Mouse (Mus musculus) hindbrain, embryonic 14.5 days (tissue): ENCODE results near the gene Abhd10. TPM values are rescaled to one million over a fixed set of nuclear protein-coding genes. Genes with fewer than 3 reads are reported as not detected.

Experiments used
- ATAC-seq: fragments of 200-750 bp; cut with Nextera tagmentation; 2 replicates; pipeline ENCODE4 v1.8.0; 2017; ENCODE audit warnings: moderate number of reproducible peaks, mild to moderate bottlenecking, moderate TSS enrichment, moderate library complexity; ENCODE audit not compliant: low FRiP score
- DNase-seq: peaks from one replicate; pipeline ENCODE4 v3.0.0-alpha.2; 2015; ENCODE audit warnings: low spot score
- H3K27ac ChIP-seq: fragments of 300-500 bp; sonication (generic); 2 replicates; pipeline ENCODE4 v1.5.1; 2014; ENCODE audit warnings: mild to moderate bottlenecking, moderate library complexity
- H3K27me3 ChIP-seq: fragments of 300-500 bp; sonication (generic); 2 replicates; pipeline ENCODE4 v1.6.1; 2014; ENCODE audit warnings: mild to moderate bottlenecking, low read length, mixed read lengths; ENCODE audit not compliant: control insufficient read depth, insufficient read depth
- H3K36me3 ChIP-seq: fragments of 300-500 bp; sonication (generic); replicated peaks from 2 replicates; pipeline ENCODE4 v1.6.1; 2014; ENCODE audit not compliant: control insufficient read depth, insufficient read depth
- H3K4me1 ChIP-seq: fragments of 300-500 bp; sonication (generic); replicated peaks from 2 replicates; pipeline ENCODE4 v1.6.1; 2014; ENCODE audit warnings: antibody characterized with exemption, low read length, mixed read lengths; ENCODE audit not compliant: control insufficient read depth, insufficient read depth
- H3K4me2 ChIP-seq: fragments of 300-500 bp; sonication (generic); replicated peaks from 2 replicates; pipeline ENCODE4 v1.6.1; 2014; ENCODE audit warnings: mild to moderate bottlenecking, moderate library complexity
- H3K4me3 ChIP-seq: fragments of 300-500 bp; sonication (generic); replicated peaks from 2 replicates; pipeline ENCODE4 v1.5.1; 2014; ENCODE audit warnings: mild to moderate bottlenecking, low read length
- H3K9ac ChIP-seq: fragments of 300-500 bp; sonication (generic); 2 replicates; pipeline ENCODE4 v1.6.1; 2014
- H3K9me3 ChIP-seq: fragments of 300-500 bp; sonication (generic); 2 replicates; pipeline ENCODE4 v1.6.1; 2016; ENCODE audit warnings: low read length; ENCODE audit not compliant: control insufficient read depth
- WGBS: fragments of 180-500 bp; shearing (Covaris S2); extraction: QIAGEN DNeasy Blood & Tissue Kit; methylation state at CpG from one replicate; pipeline ENCODE4 v1.1.7; 2014; 5-methylcytosine and 5-hydroxymethylcytosine counted together
- polyA plus RNA-seq: library from polyadenylated mRNA; unstranded; fragments of >200 nt; fragmentation: Nextera tagmentation; extraction: Ambion mirVana; gene quantifications from 2 replicates; pipeline ENCODE4 v1.2.1, GENCODE M21; 2014

Gene Abhd10
- polyA plus RNA-seq, 1 experiment from 2014 or later, result 34.7 TPM

GRCm38 (mm10) chr16:45767434-45767833 lies 24.7 kb upstream of the Abhd10 start:
- Histone ChIP-seq H3K27me3 (no peaks in the 10 kb centered on the region), H3K9ac (no peak overlapping the region), H3K4me2 (no peak overlapping the region), H3K9me3 (no peaks in the 10 kb centered on the region), H3K36me3 (peaks cover 7% of the 10 kb centered on the region), H3K27ac (no peak overlapping the region), H3K4me3 (no peak overlapping the region), H3K4me1 (no peaks in the 10 kb centered on the region)
- 54% methylated on average over 4 of the region's 4 CpGs for WGBS
- no peak for DNase-seq
- ATAC-seq, result no peak

- no peaks in the 10 kb centered on the region for H3K4me1 ChIP-seq
- DNase-seq (no peak), ATAC-seq (no peak)
- H3K4me3 ChIP-seq, result no peak overlapping the region
- H3K27me3 ChIP-seq, result no peaks in the 10 kb centered on the region
- no peak overlapping the region for H3K9ac ChIP-seq
- no peak overlapping the region for H3K27ac ChIP-seq
- H3K4me2 ChIP-seq, result no peak overlapping the region
- no peaks in the 10 kb centered on the region for H3K9me3 ChIP-seq
- no peaks in the 10 kb centered on the region for H3K36me3 ChIP-seq
- 90% methylated on average over 7 of the region's 7 CpGs for WGBS
Measured at GRCm38 (mm10) chr16:45765801-45766494, 23.2 kb upstream of the Abhd10 start.

- no peak overlapping the region for H3K9ac ChIP-seq
- H3K4me1 ChIP-seq, result no peaks in the 10 kb centered on the region
- no peak overlapping the region for H3K27ac ChIP-seq
- H3K27me3 ChIP-seq, result no peaks in the 10 kb centered on the region
- H3K4me3 ChIP-seq, result no peak overlapping the region
- H3K9me3 ChIP-seq, result no peaks in the 10 kb centered on the region
- H3K4me2 ChIP-seq, result no peak overlapping the region
- DNase-seq, result no peak
- 91% methylated on average over 3 of the region's 3 CpGs for WGBS
- no peak for ATAC-seq
- H3K36me3 ChIP-seq, result no peaks in the 10 kb centered on the region
Measured at GRCm38 (mm10) chr16:45765102-45765501, 22.3 kb upstream of the Abhd10 start.

- Histone ChIP-seq H3K27me3 (no peaks in the 10 kb centered on the region), H3K36me3 (no peaks in the 10 kb centered on the region), H3K4me1 (no peaks in the 10 kb centered on the region), H3K4me3 (no peak overlapping the region), H3K4me2 (no peak overlapping the region), H3K9ac (no peak overlapping the region), H3K27ac (no peak overlapping the region), H3K9me3 (no peaks in the 10 kb centered on the region)
- ATAC-seq (no peak), DNase-seq (no peak)
- 82% methylated on average over 13 of the region's 13 CpGs for WGBS
Measured at GRCm38 (mm10) chr16:45762859-45763505, 20.2 kb upstream of the Abhd10 start.

GRCm38 (mm10) chr16:45761425-45761824 lies 18.7 kb upstream of the Abhd10 start:
- no peak overlapping the region for H3K4me2 ChIP-seq
- WGBS, result 87% methylated on average over 1 of the region's 1 CpGs
- H3K36me3 ChIP-seq, result no peaks in the 10 kb centered on the region
- ATAC-seq (no peak), DNase-seq (no peak)
- no peaks in the 10 kb centered on the region for H3K4me1 ChIP-seq
- no peak overlapping the region for H3K4me3 ChIP-seq
- no peak overlapping the region for H3K9ac ChIP-seq
- H3K27ac ChIP-seq, result no peak overlapping the region
- H3K27me3 ChIP-seq, result no peaks in the 10 kb centered on the region
- no peaks in the 10 kb centered on the region for H3K9me3 ChIP-seq

- no peaks in the 10 kb centered on the region for H3K9me3 ChIP-seq
- H3K4me3 ChIP-seq, result no peak overlapping the region
- H3K27ac ChIP-seq, result no peak overlapping the region
- H3K27me3 ChIP-seq, result no peaks in the 10 kb centered on the region
- no peak overlapping the region for H3K9ac ChIP-seq
- H3K4me2 ChIP-seq, result no peak overlapping the region
- no peak for ATAC-seq
- 89% methylated on average over 9 of the region's 9 CpGs for WGBS
- no peak for DNase-seq
- H3K36me3 ChIP-seq, result no peaks in the 10 kb centered on the region
- no peaks in the 10 kb centered on the region for H3K4me1 ChIP-seq
Measured at GRCm38 (mm10) chr16:45758726-45759269, 16.0 kb upstream of the Abhd10 start.

GRCm38 (mm10) chr16:45757421-45758078 lies 14.8 kb upstream of the Abhd10 start:
- ATAC-seq (peak; percentile 31; the same call in 1 of the 2 replicates), DNase-seq (no peak)
- no peaks in the 10 kb centered on the region for H3K27me3 ChIP-seq
- H3K9me3 ChIP-seq, result no peaks in the 10 kb centered on the region
- no peak overlapping the region for H3K4me3 ChIP-seq
- H3K4me1 ChIP-seq, result no peaks in the 10 kb centered on the region
- 88% methylated on average over 12 of the region's 12 CpGs for WGBS
- H3K36me3 ChIP-seq, result no peaks in the 10 kb centered on the region
- H3K9ac ChIP-seq, result no peak overlapping the region
- 0 out of 2 replicates have a peak overlapping the region, but pooled peaks have one; percentile 20 for H3K27ac ChIP-seq
- no peak overlapping the region for H3K4me2 ChIP-seq

- Histone ChIP-seq H3K9ac (no peak overlapping the region), H3K36me3 (no peaks in the 10 kb centered on the region), H3K9me3 (no peaks in the 10 kb centered on the region), H3K4me1 (no peaks in the 10 kb centered on the region), H3K27me3 (no peaks in the 10 kb centered on the region), H3K27ac (no peak overlapping the region), H3K4me2 (no peak overlapping the region), H3K4me3 (no peak overlapping the region)
- DNase-seq (peak; percentile 88), ATAC-seq (peak; percentile 88)
- 43% methylated on average over 9 of the region's 9 CpGs for WGBS
Measured at GRCm38 (mm10) chr16:45756855-45757254, 14.1 kb upstream of the Abhd10 start.

- H3K9me3 ChIP-seq, result no peaks in the 10 kb centered on the region
- no peak for ATAC-seq
- H3K4me2 ChIP-seq, result peak overlapping the region; percentile 71
- no peak for DNase-seq
- peaks cover 5% of the 10 kb centered on the region; the same call in 1 of the 2 replicates for H3K4me1 ChIP-seq
- no peaks in the 10 kb centered on the region for H3K27me3 ChIP-seq
- peak overlapping the region; percentile 86 for H3K9ac ChIP-seq
- WGBS, result 64% methylated on average over 4 of the region's 4 CpGs
- peak overlapping the region; percentile 80 for H3K4me3 ChIP-seq
- H3K27ac ChIP-seq, result peak overlapping the region; percentile 94
- peaks cover under 1% of the 10 kb centered on the region; the same call in 1 of the 2 replicates for H3K36me3 ChIP-seq
Measured at GRCm38 (mm10) chr16:45743591-45744144, 913 bp upstream of the Abhd10 start.
